Mouse (Mus musculus) embryonic facial prominence, embryonic 14.5 days (tissue): ENCODE data around the gene Nav2. TPM values are rescaled to one million over a fixed set of nuclear protein-coding genes. Genes with fewer than 3 reads are reported as not detected.

ENCODE experiments used
- ATAC-seq: fragments of 200-750 bp; cut with Nextera tagmentation; 2 replicates; pipeline ENCODE4 v1.8.0; 2017; ENCODE audit warnings: low read depth, moderate number of reproducible peaks, moderate TSS enrichment
- DNase-seq: peaks from one replicate; pipeline ENCODE4 v3.0.0-alpha.2; 2015; ENCODE audit warnings: low spot score
- H3K27ac ChIP-seq: fragments of 300-500 bp; sonication (generic); replicated peaks from 2 replicates; pipeline ENCODE4 v1.5.1; 2014; ENCODE audit warnings: low read depth, mild to moderate bottlenecking, low read length, moderate library complexity
- H3K27me3 ChIP-seq: fragments of 300-500 bp; sonication (generic); replicated peaks from 2 replicates; pipeline ENCODE4 v1.6.1; 2014; ENCODE audit warnings: low read length; ENCODE audit not compliant: control insufficient read depth, insufficient read depth
- H3K36me3 ChIP-seq: fragments of 300-500 bp; sonication (generic); 2 replicates; pipeline ENCODE4 v1.6.1; 2014; ENCODE audit warnings: low read length, mixed read lengths; ENCODE audit not compliant: control insufficient read depth, insufficient read depth
- H3K4me1 ChIP-seq: fragments of 300-500 bp; sonication (generic); 2 replicates; pipeline ENCODE4 v1.6.1; 2014; ENCODE audit warnings: antibody characterized with exemption, low read length; ENCODE audit not compliant: control insufficient read depth, insufficient read depth
- H3K4me2 ChIP-seq: fragments of 300-500 bp; sonication (generic); 2 replicates; pipeline ENCODE4 v1.6.1; 2014; ENCODE audit warnings: low read depth, mild to moderate bottlenecking, low read length, moderate library complexity, mixed read lengths
- H3K4me3 ChIP-seq: fragments of 300-500 bp; sonication (generic); 2 replicates; pipeline ENCODE4 v1.5.1; 2014; ENCODE audit warnings: low read depth, mild to moderate bottlenecking, low read length
- H3K9ac ChIP-seq: fragments of 300-500 bp; sonication (generic); 2 replicates; pipeline ENCODE4 v1.6.1; 2014; ENCODE audit warnings: low read depth, mild to moderate bottlenecking, low read length, moderate library complexity, mixed read lengths
- H3K9me3 ChIP-seq: fragments of 300-500 bp; sonication (generic); 2 replicates; pipeline ENCODE4 v1.6.1; 2016; ENCODE audit warnings: low read length; ENCODE audit not compliant: control insufficient read depth
- WGBS: fragments of 180-500 bp; shearing (Covaris S2); extraction: QIAGEN DNeasy Blood & Tissue Kit; methylation state at CpG from one replicate; pipeline ENCODE4 v1.1.7; 2014; 5-methylcytosine and 5-hydroxymethylcytosine counted together
- polyA plus RNA-seq: library from polyadenylated mRNA; unstranded; fragments of >200 nt; fragmentation: Nextera tagmentation; extraction: Ambion mirVana; gene quantifications from 2 replicates; pipeline ENCODE4 v1.2.1, GENCODE M21; 2014

Gene Nav2
- polyA plus RNA-seq, 1 experiment from 2014 or later = 13.5 TPM

DNA sequence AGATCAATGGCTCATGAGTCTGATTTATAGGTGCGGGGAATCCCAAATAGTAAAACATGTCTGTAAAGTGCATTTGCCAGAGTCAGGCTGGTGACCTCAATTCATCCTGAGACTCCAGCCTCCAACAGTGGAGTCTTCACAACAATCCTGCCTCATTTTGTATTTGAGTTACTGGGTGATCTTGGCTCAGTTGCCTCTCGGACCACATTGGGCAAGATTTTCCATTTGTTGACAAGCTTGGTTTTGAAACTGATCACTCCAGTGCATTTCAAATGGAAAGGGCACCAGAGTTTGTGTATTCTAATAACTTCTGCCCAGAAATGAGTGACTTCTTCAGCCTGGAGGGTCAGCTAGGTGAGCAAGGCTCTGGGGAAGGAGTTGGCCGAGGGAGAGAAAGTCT, 117.5 kb downstream of the Nav2 start:
- H3K4me2 ChIP-seq = no peak overlapping the region
- no peaks in the 10 kb centered on the region for H3K36me3 ChIP-seq
- no peak overlapping the region for H3K9ac ChIP-seq
- H3K9me3 ChIP-seq = no peaks in the 10 kb centered on the region
- no peaks in the 10 kb centered on the region for H3K27me3 ChIP-seq
- ATAC-seq = no peak
- WGBS = 79% methylated on average over 3 of the region's 3 CpGs
- H3K27ac ChIP-seq = no peak overlapping the region
- DNase-seq = no peak
- no peaks in the 10 kb centered on the region for H3K4me1 ChIP-seq
- no peak overlapping the region for H3K4me3 ChIP-seq

DNA sequence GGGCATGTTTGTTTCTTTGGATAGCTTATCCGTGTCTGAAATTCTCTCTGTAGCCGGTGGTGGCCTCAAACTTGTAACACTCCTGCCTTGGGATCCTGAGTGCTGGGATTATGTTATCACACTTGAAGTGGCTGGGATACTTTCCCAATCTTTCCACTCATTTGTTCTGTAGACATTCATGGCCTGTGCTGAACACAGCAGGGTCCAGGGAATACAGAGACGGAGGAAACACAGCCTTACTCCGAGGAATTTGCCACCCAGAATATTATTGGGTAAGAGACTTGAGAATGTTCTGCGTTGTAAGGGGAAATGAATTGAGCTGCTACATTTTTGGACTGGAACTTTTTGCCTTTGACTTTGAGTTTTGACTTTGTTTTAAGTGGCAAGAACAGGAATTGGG, 118.0 kb downstream of the Nav2 start:
- Histone ChIP-seq H3K36me3 (no peaks in the 10 kb centered on the region), H3K4me3 (no peak overlapping the region), H3K9ac (no peak overlapping the region), H3K9me3 (no peaks in the 10 kb centered on the region), H3K27me3 (no peaks in the 10 kb centered on the region), H3K27ac (no peak overlapping the region), H3K4me2 (no peak overlapping the region), H3K4me1 (no peaks in the 10 kb centered on the region)
- ATAC-seq (no peak), DNase-seq (no peak)
- WGBS = 63% methylated on average over 5 of the region's 5 CpGs

DNA sequence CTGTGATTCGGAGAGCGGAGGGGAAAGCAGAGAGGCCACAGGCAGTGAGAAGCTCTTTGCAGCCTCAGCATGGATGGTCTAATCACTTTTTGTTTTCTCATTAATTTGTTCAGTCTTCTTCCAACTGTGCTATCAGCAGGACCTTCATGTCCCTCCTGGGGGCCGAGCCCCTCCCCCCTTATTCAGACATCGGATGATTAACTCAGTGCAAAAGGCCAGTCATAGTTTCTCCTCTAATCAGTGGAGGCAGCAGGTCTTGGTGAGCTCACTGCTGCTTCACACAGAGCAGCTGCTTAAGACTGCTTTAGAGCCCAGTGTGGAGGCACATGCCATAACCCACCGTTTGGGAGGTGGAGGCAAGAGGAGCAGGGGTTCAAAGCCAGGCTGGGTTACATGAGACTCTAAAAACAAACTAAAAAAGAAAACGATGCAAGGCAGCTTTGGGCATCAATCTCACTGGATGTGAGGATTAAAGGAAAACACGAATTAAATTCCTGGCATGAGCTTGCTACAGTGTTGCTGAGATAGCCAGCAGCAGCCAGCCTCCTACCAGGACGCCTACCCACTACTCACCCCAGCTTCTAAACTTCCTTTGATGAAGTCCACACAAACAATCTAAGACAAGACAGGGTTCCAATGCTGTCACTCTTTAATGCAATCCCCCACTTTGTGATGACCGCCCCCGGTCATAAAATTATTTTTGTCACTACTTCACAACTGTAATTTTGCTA, 120.9 kb downstream of the Nav2 start:
- peak; percentile 45 for DNase-seq
- peak; percentile 67; the same call in 1 of the 2 replicates for ATAC-seq

DNA sequence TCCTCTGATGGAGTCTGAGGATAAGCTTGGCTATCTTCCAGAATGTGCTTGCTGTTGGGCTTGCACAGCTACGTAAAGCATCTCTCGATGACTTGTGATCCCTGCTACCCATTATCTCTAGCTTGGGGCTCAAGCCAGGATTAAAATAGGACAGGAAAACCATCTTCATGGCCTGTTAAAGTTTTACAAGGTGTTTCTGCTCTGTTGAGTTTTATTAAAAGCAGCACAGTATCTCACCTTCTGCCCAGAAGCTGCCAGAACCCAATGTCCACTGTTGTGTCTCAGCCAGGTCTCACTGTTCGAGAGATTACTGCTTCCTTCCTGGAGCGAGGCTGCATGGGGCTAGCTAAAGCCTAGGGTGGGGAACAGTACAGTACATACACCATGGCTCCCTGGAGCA, 123.7 kb downstream of the Nav2 start:
- DNase-seq = no peak
- Histone ChIP-seq H3K27me3 (no peaks in the 10 kb centered on the region), H3K4me3 (no peak overlapping the region), H3K4me2 (no peak overlapping the region), H3K36me3 (no peaks in the 10 kb centered on the region), H3K27ac (no peak overlapping the region), H3K4me1 (no peaks in the 10 kb centered on the region), H3K9ac (no peak overlapping the region), H3K9me3 (no peaks in the 10 kb centered on the region)
- 63% methylated on average over 4 of the region's 4 CpGs for WGBS
- no peak for ATAC-seq

More for the DNA sequence above, 120.9 kb downstream of the Nav2 start:
- Histone ChIP-seq H3K9me3 (no peaks in the 10 kb centered on the region), H3K27me3 (no peaks in the 10 kb centered on the region), H3K36me3 (no peaks in the 10 kb centered on the region), H3K27ac (no peak overlapping the region), H3K4me3 (no peak overlapping the region), H3K4me1 (no peaks in the 10 kb centered on the region), H3K4me2 (no peak overlapping the region), H3K9ac (no peak overlapping the region)
- WGBS = 39% methylated on average over 10 of the region's 10 CpGs

DNA sequence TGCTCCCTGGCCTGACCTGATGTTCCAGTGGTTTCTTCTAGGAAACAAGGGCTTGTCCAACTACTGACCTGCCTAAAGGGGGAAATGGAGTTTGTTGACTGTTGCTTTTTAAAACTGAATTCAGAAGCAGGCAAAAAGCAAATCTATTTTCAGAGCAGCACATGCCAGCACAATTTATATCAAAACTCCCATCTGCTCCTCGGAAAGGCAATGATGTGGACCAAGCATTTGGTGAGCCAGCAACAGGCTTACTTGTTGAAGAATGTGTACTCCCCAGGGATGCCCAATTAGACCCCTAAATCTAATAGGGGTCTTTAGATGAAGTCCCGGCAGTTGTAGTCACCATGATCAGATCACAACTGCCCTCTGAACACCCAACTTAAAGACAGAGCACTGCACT, 125.7 kb downstream of the Nav2 start:
- no peaks in the 10 kb centered on the region for H3K36me3 ChIP-seq
- WGBS = 72% methylated on average over 2 of the region's 2 CpGs
- no peaks in the 10 kb centered on the region for H3K9me3 ChIP-seq

DNA sequence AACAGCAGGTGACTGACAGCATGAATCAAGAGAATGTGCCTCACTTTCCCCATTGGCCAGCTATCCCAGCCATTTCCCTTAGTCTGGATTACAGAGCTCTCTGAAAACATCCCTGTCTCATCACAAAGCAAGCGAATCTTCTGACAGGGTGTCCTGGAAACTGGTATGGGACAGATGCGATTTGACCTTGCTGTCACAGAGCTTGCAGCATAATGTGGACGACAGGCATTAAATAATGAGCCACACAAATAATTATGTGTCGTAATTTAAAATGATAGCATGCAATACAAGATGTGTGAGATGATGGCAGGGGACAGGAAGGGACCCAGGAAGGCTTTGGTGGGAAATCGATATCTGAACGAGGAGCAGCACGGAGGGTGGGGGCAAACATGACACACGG, 131.6 kb downstream of the Nav2 start:
- Histone ChIP-seq H3K4me3 (no peak overlapping the region), H3K9ac (no peak overlapping the region), H3K27ac (no peak overlapping the region), H3K4me1 (no peaks in the 10 kb centered on the region), H3K27me3 (no peaks in the 10 kb centered on the region), H3K9me3 (no peaks in the 10 kb centered on the region), H3K36me3 (no peaks in the 10 kb centered on the region), H3K4me2 (no peak overlapping the region)
- 80% methylated on average over 8 of the region's 8 CpGs for WGBS
- no peak for DNase-seq
- no peak for ATAC-seq

More for the DNA sequence above, 125.7 kb downstream of the Nav2 start:
- ATAC-seq = no peak
- Histone ChIP-seq H3K4me1 (no peaks in the 10 kb centered on the region), H3K9ac (no peak overlapping the region), H3K27ac (no peak overlapping the region), H3K27me3 (no peaks in the 10 kb centered on the region), H3K4me2 (no peak overlapping the region), H3K4me3 (no peak overlapping the region)
- no peak for DNase-seq

DNA sequence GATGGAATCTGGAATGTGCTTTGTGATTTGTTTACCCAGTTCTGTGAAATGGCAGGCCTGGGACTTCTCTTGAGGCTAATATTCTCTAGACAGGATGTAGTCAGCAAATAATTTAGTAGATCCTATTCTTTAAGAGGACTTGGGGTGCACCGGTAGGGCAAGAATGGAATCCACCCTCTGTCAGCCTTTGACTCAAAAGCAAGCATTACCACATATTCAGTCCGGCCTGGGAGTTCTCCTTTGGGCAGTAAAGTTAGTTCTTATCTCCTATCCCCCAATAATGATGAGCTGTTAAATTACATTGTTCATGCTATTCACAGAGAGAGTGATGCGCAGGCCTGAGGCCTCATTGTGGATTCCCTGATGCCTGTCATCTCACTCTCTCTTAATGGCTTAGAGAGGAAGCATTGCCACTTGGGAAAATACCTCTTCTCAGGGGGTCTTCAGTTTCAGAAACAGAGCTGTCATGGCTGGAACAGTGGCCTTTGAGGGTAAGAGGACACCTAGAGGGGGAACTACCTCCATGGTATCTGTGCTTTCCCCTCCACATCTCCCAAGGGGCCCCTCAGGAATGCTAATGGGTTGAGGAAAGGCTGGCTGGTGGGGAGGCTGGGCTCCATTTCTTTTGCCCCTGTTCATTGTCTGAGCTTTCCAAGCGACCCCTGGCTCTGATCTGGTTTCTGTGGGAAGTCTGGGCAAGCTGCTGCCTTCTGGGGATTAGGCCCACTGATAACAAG, 133.0 kb downstream of the Nav2 start:
- ATAC-seq = no peak

DNA sequence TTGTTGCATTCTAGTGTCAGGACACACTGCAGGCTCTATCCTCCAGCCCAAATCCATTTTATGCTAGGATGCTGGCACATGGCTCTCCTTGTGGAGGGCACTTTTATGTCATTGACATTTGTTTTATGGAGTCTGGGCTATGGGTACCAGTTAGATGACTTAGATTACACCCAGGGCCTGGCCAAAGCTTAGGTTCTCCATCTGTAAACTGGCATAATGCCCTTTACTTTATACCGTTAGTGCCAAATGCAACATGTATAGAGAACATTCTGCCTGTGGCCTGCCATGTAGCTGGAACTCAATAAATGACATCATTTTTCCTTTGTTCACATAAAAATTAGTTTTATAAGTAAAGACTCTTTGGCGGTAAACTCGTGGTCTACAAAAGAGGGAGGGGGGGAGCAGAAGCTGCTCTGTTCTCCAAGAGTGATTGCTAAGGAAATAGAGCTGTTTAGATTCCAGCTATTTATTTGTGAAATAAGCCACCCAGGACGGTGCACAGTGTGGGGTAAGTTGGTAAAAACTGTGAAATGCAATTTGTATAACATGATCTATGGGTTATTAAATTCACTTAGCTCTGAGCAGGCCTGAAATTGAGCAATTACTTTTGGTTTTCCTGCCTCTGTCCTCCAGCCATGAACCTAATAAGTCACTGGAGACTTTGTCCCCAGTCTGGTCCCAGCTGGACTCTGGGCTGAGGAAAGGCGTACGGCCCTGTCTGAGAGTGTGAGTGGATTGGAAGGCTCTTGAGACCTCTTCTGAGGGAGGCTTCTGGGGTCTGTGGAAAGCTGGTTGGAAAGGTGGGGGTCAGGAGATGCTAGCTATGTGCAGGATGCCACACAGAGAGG, 137.2 kb downstream of the Nav2 start:
- DNase-seq (no peak), ATAC-seq (no peak)
- 57% methylated on average over 6 of the region's 6 CpGs for WGBS
- Histone ChIP-seq H3K27ac (no peak overlapping the region), H3K4me2 (no peak overlapping the region), H3K9me3 (no peaks in the 10 kb centered on the region), H3K4me3 (no peak overlapping the region), H3K36me3 (no peaks in the 10 kb centered on the region), H3K9ac (no peak overlapping the region), H3K27me3 (no peaks in the 10 kb centered on the region; the same call in 1 of the 2 replicates), H3K4me1 (peaks cover 4% of the 10 kb centered on the region)

More for the DNA sequence above, 133.0 kb downstream of the Nav2 start:
- peaks cover 4% of the 10 kb centered on the region; the same call in 1 of the 2 replicates for H3K4me1 ChIP-seq
- H3K9ac ChIP-seq = no peak overlapping the region
- no peaks in the 10 kb centered on the region for H3K27me3 ChIP-seq
- no peaks in the 10 kb centered on the region for H3K36me3 ChIP-seq
- H3K4me3 ChIP-seq = no peak overlapping the region
- 54% methylated on average over 4 of the region's 4 CpGs for WGBS
- no peak overlapping the region for H3K4me2 ChIP-seq
- H3K9me3 ChIP-seq = no peaks in the 10 kb centered on the region
- H3K27ac ChIP-seq = no peak overlapping the region
- no peak for DNase-seq
